Mouse (Mus musculus): Measurements from ENCODE around the gene Zc3h10. TPM values are rescaled to one million over a fixed set of nuclear protein-coding genes. Genes with fewer than 3 reads are reported as not detected.

Zc3h10 gene
- polyA plus RNA-seq, 1 experiment from 2014 or later, result 15.5 TPM

GRCm38 (mm10) chr10:128538340-128538870 is 9.2 kb downstream of the Zc3h10 start:
- H3K9ac ChIP-seq, result no peak overlapping the region
- 76% methylated on average over 1 of the region's 1 CpGs for WGBS
- H3K27me3 ChIP-seq, result no peaks in the 10 kb centered on the region
- H3K9me3 ChIP-seq, result no peaks in the 10 kb centered on the region
- no peak overlapping the region for H3K4me3 ChIP-seq
- no peak for ATAC-seq (ENCODE audit: insufficient number of reproducible peaks, insufficient read depth, low FRiP score, low TSS enrichment, low read depth)
- H3K27ac ChIP-seq, result no peak overlapping the region
- peaks cover 10% of the 10 kb centered on the region; the same call in 1 of the 2 replicates for H3K4me1 ChIP-seq
- peaks cover 22% of the 10 kb centered on the region for H3K36me3 ChIP-seq
- no peak overlapping the region for H3K4me2 ChIP-seq

DNA sequence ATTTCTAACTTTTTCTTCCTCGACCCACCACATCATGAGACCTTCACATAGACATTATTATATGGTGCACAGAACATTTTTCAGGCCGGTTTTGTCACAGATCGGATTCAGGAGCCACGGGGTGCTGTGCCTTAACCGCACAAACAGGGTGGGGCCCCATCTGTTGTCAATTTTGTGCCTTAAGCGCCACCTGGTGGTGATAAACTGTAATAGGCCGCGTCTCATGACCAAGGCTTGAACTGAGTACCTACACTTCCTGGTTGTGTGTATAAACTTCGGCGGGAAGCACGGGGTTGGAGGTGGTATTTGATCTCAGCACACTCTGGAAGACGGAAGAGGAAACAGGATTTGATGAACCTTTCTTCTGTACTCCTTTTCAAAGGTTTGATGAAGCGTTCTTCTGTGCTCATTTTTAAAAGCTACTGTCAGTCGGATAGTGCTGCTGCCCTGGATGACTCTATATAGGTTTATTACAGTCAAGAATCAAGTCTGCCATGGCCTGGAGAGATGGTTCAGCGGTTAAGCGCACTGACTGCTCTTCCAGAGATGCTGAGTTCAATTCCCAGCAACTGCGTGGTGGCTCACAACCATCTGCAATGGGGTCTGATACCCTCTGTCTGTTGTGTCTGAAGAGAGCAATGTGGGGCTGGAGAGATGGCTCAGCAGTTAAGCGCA is 11.2 kb downstream of the Zc3h10 start:
- peak overlapping the region; percentile 74 for H3K27ac ChIP-seq
- no peaks in the 10 kb centered on the region for H3K9me3 ChIP-seq
- peaks cover 5% of the 10 kb centered on the region; the same call in 1 of the 2 replicates for H3K36me3 ChIP-seq
- WGBS, result 15% methylated on average over 18 of the region's 18 CpGs
- H3K4me1 ChIP-seq, result peaks cover 10% of the 10 kb centered on the region; the same call in 1 of the 2 replicates
- peak overlapping the region; percentile 23 for H3K4me3 ChIP-seq
- H3K4me2 ChIP-seq, result peak overlapping the region; percentile 54
- no peaks in the 10 kb centered on the region for H3K27me3 ChIP-seq
- 0 out of 2 replicates have a peak overlapping the region, but pooled peaks have one; percentile 44 for H3K9ac ChIP-seq
- ATAC-seq (ENCODE audit: insufficient number of reproducible peaks, insufficient read depth, low FRiP score, low TSS enrichment, low read depth), result peak; percentile 68

DNA sequence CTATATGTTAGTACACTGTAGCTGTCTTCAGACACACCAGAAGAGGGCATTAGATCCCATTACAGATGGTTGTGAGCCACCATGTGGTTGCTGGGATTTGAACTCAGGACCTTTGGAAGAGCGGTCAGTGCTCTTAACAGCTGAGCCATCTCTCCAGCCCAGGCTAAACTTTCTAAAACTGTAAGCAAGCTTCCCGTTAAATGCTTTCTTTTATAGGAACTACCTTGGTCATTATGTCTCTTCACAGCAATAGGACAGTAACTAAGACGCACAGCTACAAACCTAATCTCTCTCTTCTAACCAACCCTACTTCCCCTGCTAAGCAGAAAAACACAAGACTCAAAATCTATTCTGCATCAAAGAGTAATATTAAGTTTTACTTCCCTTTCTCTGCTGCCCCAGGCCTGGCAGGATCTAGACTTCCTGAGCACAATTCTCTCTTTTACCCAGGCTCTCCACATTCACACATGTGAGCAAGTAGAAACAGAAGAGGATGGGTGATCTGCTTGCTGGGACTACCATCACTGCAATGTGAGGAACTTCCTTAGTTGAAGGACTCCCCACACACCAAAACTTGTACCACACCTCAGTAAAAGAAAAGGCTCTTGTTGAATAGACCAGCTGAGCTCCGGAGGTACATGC is 11.8 kb downstream of the Zc3h10 start:
- Histone ChIP-seq H3K4me2 (peak overlapping the region; percentile 54), H3K4me3 (peak overlapping the region; percentile 23), H3K36me3 (no peaks in the 10 kb centered on the region), H3K27me3 (no peaks in the 10 kb centered on the region), H3K9ac (0 out of 2 replicates have a peak overlapping the region, but pooled peaks have one; percentile 44), H3K27ac (peak overlapping the region; percentile 74), H3K4me1 (peaks cover 10% of the 10 kb centered on the region; the same call in 1 of the 2 replicates), H3K9me3 (no peaks in the 10 kb centered on the region)
- WGBS, result 67% methylated on average over 4 of the region's 4 CpGs
- no peak for ATAC-seq (ENCODE audit: insufficient number of reproducible peaks, insufficient read depth, low FRiP score, low TSS enrichment, low read depth)

DNA sequence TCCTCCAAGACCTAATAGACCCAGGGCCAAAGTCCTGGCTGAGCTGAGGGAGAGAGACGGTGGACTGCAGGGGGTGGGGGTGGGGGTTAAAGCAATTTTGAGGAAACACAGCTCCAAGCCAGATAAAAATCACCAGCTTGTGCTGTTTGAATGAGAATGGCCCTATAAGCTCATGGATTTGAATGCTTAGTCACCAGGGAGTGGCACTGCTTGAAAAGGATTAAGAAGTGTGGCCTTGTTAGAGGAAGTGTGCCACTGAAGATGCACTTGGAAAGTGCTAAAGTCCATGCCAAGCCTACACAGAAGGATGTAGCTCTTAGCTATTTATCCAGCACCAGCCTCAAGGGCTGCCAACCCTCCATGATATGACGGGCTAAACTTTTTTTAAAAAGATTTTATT is 12.4 kb downstream of the Zc3h10 start:
- H3K9ac ChIP-seq, result no peak overlapping the region
- H3K27me3 ChIP-seq, result no peaks in the 10 kb centered on the region
- no peak for ATAC-seq (ENCODE audit: insufficient number of reproducible peaks, insufficient read depth, low FRiP score, low TSS enrichment, low read depth)
- no peak overlapping the region for H3K4me2 ChIP-seq
- peaks cover 10% of the 10 kb centered on the region; the same call in 1 of the 2 replicates for H3K4me1 ChIP-seq
- H3K4me3 ChIP-seq, result no peak overlapping the region
- no peaks in the 10 kb centered on the region for H3K9me3 ChIP-seq
- no peaks in the 10 kb centered on the region for H3K36me3 ChIP-seq
- H3K27ac ChIP-seq, result no peak overlapping the region
- 85% methylated on average over 2 of the region's 2 CpGs for WGBS

- H3K4me1 ChIP-seq, result peaks cover 19% of the 10 kb centered on the region
- H3K36me3 ChIP-seq, result peaks cover 8% of the 10 kb centered on the region; the same call in 1 of the 2 replicates
- peak overlapping the region; percentile 98 for H3K4me2 ChIP-seq
- peak overlapping the region; percentile 86 for H3K4me3 ChIP-seq
- peak overlapping the region; percentile 62 for H3K9ac ChIP-seq
- no peak for ATAC-seq (ENCODE audit: insufficient number of reproducible peaks, insufficient read depth, low FRiP score, low TSS enrichment, low read depth)
- 31% methylated on average over 28 of the region's 28 CpGs for WGBS
- no peaks in the 10 kb centered on the region for H3K9me3 ChIP-seq
- H3K27ac ChIP-seq, result peak overlapping the region; percentile 84
- peaks cover 28% of the 10 kb centered on the region for H3K27me3 ChIP-seq
These were observed 20.9 kb downstream of the Zc3h10 start for GRCm38 (mm10) chr10:128526366-128527356.

GRCm38 (mm10) chr10:128525671-128526308 is 21.8 kb downstream of the Zc3h10 start, which contains the start of gene Esyt1:
Gene Esyt1 (minus strand): TSS chr10:128525871.
- ATAC-seq (ENCODE audit: insufficient number of reproducible peaks, insufficient read depth, low FRiP score, low TSS enrichment, low read depth), result peak; percentile 95
- no peaks in the 10 kb centered on the region for H3K9me3 ChIP-seq
- WGBS, result 0% methylated on average over 37 of the region's 37 CpGs
- peaks cover 19% of the 10 kb centered on the region for H3K4me1 ChIP-seq
- H3K36me3 ChIP-seq, result peaks cover 16% of the 10 kb centered on the region
- H3K27me3 ChIP-seq, result peaks cover 28% of the 10 kb centered on the region
- peak within 1 kb of the TSS; percentile 86 for H3K4me3 ChIP-seq
- peak within 1 kb of the TSS; percentile 98 for H3K4me2 ChIP-seq
- peak within 1 kb of the TSS; percentile 82 for H3K9ac ChIP-seq
- peak within 1 kb of the TSS; percentile 84 for H3K27ac ChIP-seq

DNA sequence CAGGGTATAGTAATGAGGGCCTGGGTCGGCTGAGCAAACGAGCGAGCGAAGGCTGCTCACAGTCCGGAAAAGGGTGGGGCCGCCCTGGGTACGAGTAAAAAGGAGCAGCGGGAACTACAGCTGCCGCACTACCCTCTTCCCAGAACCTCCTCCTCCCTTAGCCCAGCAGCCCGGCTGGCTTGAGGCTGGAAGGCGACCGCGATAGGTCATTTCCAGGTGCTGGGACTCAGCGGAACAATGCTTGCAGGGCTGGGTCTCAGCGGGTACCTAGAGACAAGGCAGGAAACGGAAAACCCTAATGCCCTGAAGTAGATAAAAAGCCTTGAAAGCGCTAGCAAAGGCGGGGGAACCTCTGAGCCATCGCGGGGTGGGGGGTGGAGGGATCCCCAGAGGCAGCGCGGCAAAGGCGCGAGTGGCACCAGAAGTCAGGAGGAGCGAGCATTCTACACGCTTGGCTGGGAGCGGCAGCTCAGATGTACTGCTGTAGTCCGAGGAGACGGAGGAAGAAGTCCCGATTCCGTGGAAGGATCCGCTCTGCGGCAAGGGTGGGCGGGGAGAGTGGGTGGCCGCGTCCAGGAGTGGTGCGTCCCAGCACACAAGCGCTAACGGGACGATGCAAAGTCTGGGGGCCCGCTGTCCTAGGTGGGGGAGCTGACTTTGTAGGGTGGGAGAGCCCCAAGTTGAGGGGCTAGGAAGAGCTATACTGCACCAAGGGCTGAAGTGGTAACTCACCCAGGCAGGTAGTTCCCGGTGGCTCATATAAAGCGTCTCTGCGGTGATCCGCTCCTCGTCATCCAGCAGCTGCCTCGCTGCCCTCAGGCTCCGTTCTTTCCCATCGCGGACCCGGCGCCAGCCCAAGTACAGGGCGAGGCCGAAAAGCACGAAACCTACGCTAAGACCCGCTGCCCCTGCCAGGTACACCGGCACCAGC is 22.6 kb downstream of the Zc3h10 start:
- Histone ChIP-seq H3K36me3 (peaks cover 24% of the 10 kb centered on the region), H3K9ac (peak overlapping the region; percentile 82), H3K4me3 (peak overlapping the region; percentile 86), H3K4me2 (peak overlapping the region; percentile 98), H3K9me3 (no peaks in the 10 kb centered on the region), H3K27ac (peak overlapping the region; percentile 84), H3K4me1 (peaks cover 19% of the 10 kb centered on the region), H3K27me3 (peaks cover 28% of the 10 kb centered on the region)
- under 1% methylated on average over 58 of the region's 58 CpGs for WGBS
- peak; percentile 40 for ATAC-seq (ENCODE audit: insufficient number of reproducible peaks, insufficient read depth, low FRiP score, low TSS enrichment, low read depth)

DNA sequence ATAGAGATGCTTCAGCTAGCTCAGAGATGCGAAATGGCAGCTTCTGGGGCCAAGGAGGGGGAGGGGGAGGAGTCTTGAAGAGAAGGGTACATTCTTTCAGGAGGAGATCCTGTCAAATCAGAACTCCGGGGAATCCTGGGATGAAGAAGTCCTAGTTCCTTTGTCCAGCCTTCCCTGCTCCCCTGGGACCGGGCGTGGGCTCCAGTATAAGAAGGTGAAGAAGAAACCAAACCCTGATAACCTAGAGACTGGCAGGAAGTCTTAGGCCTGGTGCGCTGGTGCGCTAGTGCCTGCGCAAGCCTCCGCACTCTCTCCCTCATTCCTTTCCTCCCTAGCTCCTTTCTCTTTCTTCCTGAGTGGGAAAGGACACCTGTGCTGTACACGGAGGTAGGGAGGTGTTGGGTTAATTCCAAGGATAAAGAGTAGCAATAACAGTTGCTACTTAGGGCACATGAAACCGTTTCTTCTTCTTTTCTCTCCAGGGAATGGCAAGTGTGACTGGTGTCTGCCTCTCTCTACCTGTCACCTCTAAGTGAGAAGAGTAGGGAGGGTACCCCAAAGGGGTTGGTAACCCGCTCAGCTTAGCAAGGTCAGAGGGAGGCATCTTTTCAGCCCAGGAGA is 23.4 kb downstream of the Zc3h10 start:
- Histone ChIP-seq H3K4me1 (peaks cover 19% of the 10 kb centered on the region), H3K9me3 (no peaks in the 10 kb centered on the region), H3K27ac (0 out of 2 replicates have a peak overlapping the region, but pooled peaks have one; percentile 84), H3K4me2 (peak overlapping the region; percentile 98), H3K4me3 (peak overlapping the region; percentile 86), H3K9ac (peak overlapping the region; percentile 82), H3K36me3 (peaks cover 32% of the 10 kb centered on the region), H3K27me3 (peaks cover 28% of the 10 kb centered on the region)
- WGBS, result 8% methylated on average over 11 of the region's 11 CpGs
- ATAC-seq (ENCODE audit: insufficient number of reproducible peaks, insufficient read depth, low FRiP score, low TSS enrichment, low read depth), result no peak

- H3K27me3 ChIP-seq, result peaks cover 41% of the 10 kb centered on the region
- no peak overlapping the region for H3K27ac ChIP-seq
- WGBS, result 76% methylated on average over 6 of the region's 6 CpGs
- ATAC-seq (ENCODE audit: insufficient number of reproducible peaks, insufficient read depth, low FRiP score, low TSS enrichment, low read depth), result no peak
- H3K4me3 ChIP-seq, result no peak overlapping the region
- H3K4me2 ChIP-seq, result no peak overlapping the region
- H3K9me3 ChIP-seq, result no peaks in the 10 kb centered on the region
- H3K36me3 ChIP-seq, result peaks cover 43% of the 10 kb centered on the region
- no peak overlapping the region for H3K9ac ChIP-seq
- peaks cover 21% of the 10 kb centered on the region for H3K4me1 ChIP-seq
These were observed 25.2 kb downstream of the Zc3h10 start for GRCm38 (mm10) chr10:128522351-128522750.

All from embryonic facial prominence, embryonic 13.5 days (tissue).